Mouse (Mus musculus): Measurements from ENCODE around the gene Gcnt4. TPM values are rescaled to one million over a fixed set of nuclear protein-coding genes. Genes with fewer than 3 reads are reported as not detected.

Gcnt4 gene
- polyA plus RNA-seq, 1 experiment from 2014 or later, result 0.90 TPM

DNA sequence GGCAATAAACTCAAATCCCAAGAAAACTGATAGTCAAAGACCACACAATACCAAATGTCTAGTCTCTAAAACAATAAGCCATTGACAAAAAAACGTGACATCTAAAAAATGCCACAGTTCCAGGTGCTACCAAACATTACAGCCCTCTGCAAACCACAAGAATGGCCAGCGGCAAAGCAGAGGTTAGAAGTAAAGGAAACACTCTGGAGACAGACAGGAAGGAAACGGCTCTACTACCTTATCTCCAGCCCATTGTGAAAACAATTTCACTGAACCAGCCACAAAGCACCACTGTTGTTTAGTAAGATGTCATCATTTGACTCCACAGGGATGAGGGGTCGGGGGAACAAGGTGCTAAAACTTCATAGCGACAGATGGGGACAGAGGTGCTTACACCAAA is 70.8 kb downstream of the Gcnt4 start:
- 11% methylated on average over 5 of the region's 5 CpGs for WGBS (ENCODE audit: insufficient replicate concordance)
- H3K4me1 ChIP-seq (replicated peaks), result 0 out of 2 replicates have a peak, but pooled peaks cover 6% of the 10 kb centered on the region
- no peak overlapping the region for H3K4me2 ChIP-seq
- ATAC-seq (ENCODE audit: insufficient read depth), result no peak
- H3K36me3 ChIP-seq (replicated peaks), result no peaks in the 10 kb centered on the region
- no peak overlapping the region for H3K9ac ChIP-seq
- no peak overlapping the region for H3K4me3 ChIP-seq (replicated peaks)
- H3K9me3 ChIP-seq (replicated peaks), result no peaks in the 10 kb centered on the region
- H3K27me3 ChIP-seq, result no peaks in the 10 kb centered on the region
- H3K27ac ChIP-seq (replicated peaks), result no peak overlapping the region

DNA sequence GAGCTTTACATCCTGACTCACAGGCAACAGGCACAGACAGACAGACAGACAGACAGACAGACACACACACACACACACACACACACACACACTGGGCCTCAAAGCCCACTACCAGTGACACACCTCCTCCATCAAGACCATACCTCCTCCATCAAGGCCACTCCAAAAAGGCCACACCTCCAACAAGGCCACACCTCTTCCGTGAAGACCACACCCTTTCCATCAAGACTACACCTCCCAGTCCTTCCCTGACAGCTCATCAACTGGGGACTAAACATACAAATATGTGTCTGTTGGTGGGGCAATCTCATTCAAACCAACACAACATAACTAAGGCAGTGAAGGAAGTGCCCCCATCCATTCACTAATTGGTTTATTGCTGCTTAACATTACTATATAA is 72.6 kb downstream of the Gcnt4 start:
- Histone ChIP-seq H3K4me2 (no peak overlapping the region), H3K36me3 (replicated peaks) (no peaks in the 10 kb centered on the region), H3K4me1 (replicated peaks) (0 out of 2 replicates have a peak, but pooled peaks cover 6% of the 10 kb centered on the region), H3K27me3 (no peaks in the 10 kb centered on the region), H3K9ac (no peak overlapping the region), H3K27ac (replicated peaks) (no peak overlapping the region), H3K4me3 (replicated peaks) (no peak overlapping the region), H3K9me3 (replicated peaks) (no peaks in the 10 kb centered on the region)
- 29% methylated on average over 1 of the region's 1 CpGs for WGBS (ENCODE audit: insufficient replicate concordance)
- 0 out of 2 replicates have a peak, but pooled peaks have one; percentile 28 for ATAC-seq (ENCODE audit: insufficient read depth)

Other genes starting within 250 kb of the Gcnt4 start
- 0.01 and 0.02 TPM in 2 replicates for gene Ankrd31, start 176.4 kb upstream of the Gcnt4 start, polyA plus RNA-seq (2015; fragmentation: Nextera tagmentation; extraction: Ambion mirVana)
- not detected in 2 replicates for gene 1700029F12Rik, start 109.7 kb downstream of the Gcnt4 start, polyA plus RNA-seq (2015; fragmentation: Nextera tagmentation; extraction: Ambion mirVana)
- gene Fam169a, start 142.6 kb downstream of the Gcnt4 start, polyA plus RNA-seq (2015; fragmentation: Nextera tagmentation; extraction: Ambion mirVana), result 0.84 and 0.98 TPM in 2 replicates
- 0.40 and 0.64 TPM in 2 replicates for gene Gm6169, start 174.5 kb downstream of the Gcnt4 start, polyA plus RNA-seq (2015; fragmentation: Nextera tagmentation; extraction: Ambion mirVana)
- gene Gfm2, start 213.2 kb downstream of the Gcnt4 start, polyA plus RNA-seq (2015; fragmentation: Nextera tagmentation; extraction: Ambion mirVana), result 16.6 and 17.1 TPM in 2 replicates
- gene Nsa2, start 213.2 kb downstream of the Gcnt4 start, polyA plus RNA-seq (2015; fragmentation: Nextera tagmentation; extraction: Ambion mirVana), result 19.2 and 20.7 TPM in 2 replicates

All from liver, embryonic 15.5 days (tissue).